Mouse (Mus musculus): Measurements from ENCODE around the gene Pik3r5. TPM values are rescaled to one million over a fixed set of nuclear protein-coding genes. Genes with fewer than 3 reads are reported as not detected.

The Pik3r5 gene
- total RNA-seq (2021): 1 to 10 TPM; 2.4 to 2.8 TPM
- long read RNA-seq, full-length matches to known transcripts: 1 of 1 reads
- long read RNA-seq, partial matches to known transcripts: 0 of 1 reads
- long read RNA-seq, other reads (novel, unspliced or antisense): 0 of 1 reads

GRCm38 (mm10) chr11:68431699-68432360 lies at the start of gene Pik3r5:
Gene Pik3r5, plus strand, starts transcription at chr11:68432121.
- peak; percentile 13 to 67 for DNase-seq (ENCODE audit: low spot score in 2 of 2)

GRCm38 (mm10) chr11:68383519-68383918 lies 48.4 kb upstream of the Pik3r5 start:
- DNase-seq (ENCODE audit: low spot score in 2 of 2): no peak

- DNase-seq (ENCODE audit: low spot score in 2 of 2): no peak
Measured at GRCm38 (mm10) chr11:68384131-68384530, 47.8 kb upstream of the Pik3r5 start.

- no peak for DNase-seq (ENCODE audit: low spot score in 2 of 2)
Measured at GRCm38 (mm10) chr11:68384592-68385020, 47.3 kb upstream of the Pik3r5 start.

GRCm38 (mm10) chr11:68385021-68385821 lies 46.7 kb upstream of the Pik3r5 start:
- no peak for DNase-seq (ENCODE audit: low spot score in 2 of 2)

- DNase-seq (ENCODE audit: low spot score in 2 of 2): no peak
Measured at GRCm38 (mm10) chr11:68385921-68386588, 45.9 kb upstream of the Pik3r5 start.

GRCm38 (mm10) chr11:68386589-68387440 lies 45.1 kb upstream of the Pik3r5 start:
- DNase-seq (ENCODE audit: low spot score in 2 of 2): no peak

- DNase-seq (ENCODE audit: low spot score in 2 of 2): no peak
Measured at GRCm38 (mm10) chr11:68387441-68387760, 44.5 kb upstream of the Pik3r5 start.

- DNase-seq (ENCODE audit: low spot score in 2 of 2): no peak
Measured at GRCm38 (mm10) chr11:68387971-68388654, 43.8 kb upstream of the Pik3r5 start.

GRCm38 (mm10) chr11:68388655-68389015 lies 43.3 kb upstream of the Pik3r5 start:
- DNase-seq (ENCODE audit: low spot score in 2 of 2): no peak

GRCm38 (mm10) chr11:68389621-68390020 lies 42.3 kb upstream of the Pik3r5 start:
- no peak for DNase-seq (ENCODE audit: low spot score in 2 of 2)

- no peak for DNase-seq (ENCODE audit: low spot score in 2 of 2)
Measured at GRCm38 (mm10) chr11:68390381-68391287, 41.3 kb upstream of the Pik3r5 start.

- no peak for DNase-seq (ENCODE audit: low spot score in 2 of 2)
Measured at GRCm38 (mm10) chr11:68393897-68394490, 37.9 kb upstream of the Pik3r5 start.

GRCm38 (mm10) chr11:68394749-68395148 lies 37.2 kb upstream of the Pik3r5 start:
- no peak for DNase-seq (ENCODE audit: low spot score in 2 of 2)

- DNase-seq (ENCODE audit: low spot score in 2 of 2): no peak
Measured at GRCm38 (mm10) chr11:68395546-68395945, 36.4 kb upstream of the Pik3r5 start.

GRCm38 (mm10) chr11:68398891-68399547 lies 32.9 kb upstream of the Pik3r5 start:
- no peak for DNase-seq (ENCODE audit: low spot score in 2 of 2)

GRCm38 (mm10) chr11:68399548-68400020 lies 32.3 kb upstream of the Pik3r5 start:
- DNase-seq (ENCODE audit: low spot score in 2 of 2): no peak

GRCm38 (mm10) chr11:68400021-68400671 lies 31.8 kb upstream of the Pik3r5 start:
- DNase-seq (ENCODE audit: low spot score in 2 of 2): no peak

Data from layer of hippocampus, adult 18-20 months (tissue).